Mouse (Mus musculus) MEL (cell line): ENCODE data around the gene Vps26b. TPM values are rescaled to one million over a fixed set of nuclear protein-coding genes. Genes with fewer than 3 reads are reported as not detected.

Source experiments
- DNase-seq: peaks from one replicate; pipeline ENCODE4 v3.0.0; 2011; ENCODE audit warnings: low read depth, low spot score
- H3K27ac ChIP-seq: 2 replicates; pipeline ENCODE4 v1.5.1; 2012; ENCODE audit warnings: low read depth, mild to moderate bottlenecking, control low read depth, low read length, moderate library complexity; ENCODE audit not compliant: control insufficient read depth
- H3K27me3 ChIP-seq, 2 experiments: fragments of 150-350 bp in 1 of 2; sonication (generic) in 1 of 2; 2 replicates each; pipeline ENCODE4 v1.6.1; 2012; ENCODE audit warnings: low read length in 2 of 2, mild to moderate bottlenecking in 2 of 2, improper control_type of control experiment in 1 of 2, moderate library complexity in 1 of 2; ENCODE audit not compliant: insufficient read depth in 2 of 2, control insufficient read depth in 1 of 2
- H3K36me3 ChIP-seq, 2 experiments: 2 replicates each; pipeline ENCODE4 v1.6.1; 2012 to 2014; ENCODE audit warnings: low read length in 2 of 2, improper control_type of control experiment in 1 of 2, inconsistent platforms in 1 of 2, mild to moderate bottlenecking in 1 of 2; ENCODE audit not compliant: insufficient read depth in 2 of 2, control insufficient read depth in 1 of 2
- H3K4me1 ChIP-seq, 2 experiments: fragments of 150-350 bp in 1 of 2; sonication (generic) in 1 of 2; 2 replicates each; pipeline ENCODE4 v1.6.1; 2012; ENCODE audit warnings: low read length in 2 of 2, improper control_type of control experiment in 1 of 2, mild to moderate bottlenecking in 1 of 2; ENCODE audit not compliant: insufficient read depth in 2 of 2, control insufficient read depth in 1 of 2
- H3K4me3 ChIP-seq, 2 experiments: fragments of 150-350 bp in 1 of 2; sonication (generic) in 1 of 2; 2 replicates each; pipeline ENCODE4 v1.5.1; 2012; ENCODE audit warnings: low read depth in 2 of 2, low read length in 2 of 2, mild to moderate bottlenecking in 2 of 2, moderate library complexity in 2 of 2, control low read depth in 1 of 2, improper control_type of control experiment in 1 of 2; ENCODE audit not compliant: control insufficient read depth in 1 of 2, insufficient read depth in 1 of 2
- H3K79me2 ChIP-seq: 2 replicates; pipeline ENCODE4 v1.6.1; 2012; ENCODE audit warnings: mild to moderate bottlenecking, low read length, moderate library complexity; ENCODE audit not compliant: control insufficient read depth, poor library complexity, insufficient read depth
- H3K9ac ChIP-seq: 2 replicates; pipeline ENCODE4 v1.6.1; 2012; ENCODE audit warnings: low read depth, mild to moderate bottlenecking, control low read depth, low read length, moderate library complexity; ENCODE audit not compliant: control insufficient read depth, poor library complexity, severe bottlenecking
- H3K9me3 ChIP-seq: fragments of 150-350 bp; sonication (generic); replicated peaks from 2 replicates; pipeline ENCODE4 v1.6.1; 2012; ENCODE audit warnings: mild to moderate bottlenecking, low read length, improper control_type of control experiment, moderate library complexity; ENCODE audit not compliant: insufficient read depth
- BHLHE40 ChIP-seq: IDR thresholded peaks from 2 replicates; pipeline ENCODE4 v1.6.1; 2012; ENCODE audit warnings: low read depth, mild to moderate bottlenecking, inconsistent platforms, low read length, improper control_type of control experiment, borderline replicate concordance
- CHD1 ChIP-seq: IDR thresholded peaks from 2 replicates; pipeline ENCODE4 v1.6.1; 2012; ENCODE audit warnings: low read depth, mild to moderate bottlenecking, inconsistent platforms, low read length, improper control_type of control experiment
- CTCF ChIP-seq, 3 experiments: IDR thresholded peaks in 2 of 3; conservative IDR thresholded peaks in 1 of 3; 2 replicates each; pipeline ENCODE4 v1.5.1; 2011 to 2012; ENCODE audit warnings: low read length in 3 of 3, low read depth in 2 of 3, mild to moderate bottlenecking in 2 of 3, improper control_type of control experiment in 1 of 3, inconsistent platforms in 1 of 3, mixed read lengths in 1 of 3, moderate library complexity in 1 of 3; ENCODE audit not compliant: control insufficient read depth in 1 of 3, insufficient read depth in 1 of 3, poor library complexity in 1 of 3, severe bottlenecking in 1 of 3
- E2F4 ChIP-seq: IDR thresholded peaks from 2 replicates; pipeline ENCODE4 v1.6.1; 2011; ENCODE audit warnings: low read depth, low read length, improper control_type of control experiment, borderline replicate concordance
- ELF1 ChIP-seq: IDR thresholded peaks from 2 replicates; pipeline ENCODE4 v1.6.1; 2014; ENCODE audit warnings: low read depth, mild to moderate bottlenecking, inconsistent platforms, low read length, improper control_type of control experiment, moderate library complexity
- GATA1 ChIP-seq: IDR thresholded peaks from 2 replicates; pipeline ENCODE4 v1.6.1; 2011; ENCODE audit warnings: low read depth, low read length, improper control_type of control experiment
- KAT2A ChIP-seq: conservative IDR thresholded peaks from 2 replicates; pipeline ENCODE4 v1.6.1; 2012; ENCODE audit warnings: low read depth, low read length, improper control_type of control experiment, inconsistent platforms
- MXI1 ChIP-seq: IDR thresholded peaks from 2 replicates; pipeline ENCODE4 v1.6.1; 2011; ENCODE audit warnings: mild to moderate bottlenecking, low read depth, low read length, improper control_type of control experiment
- MYB ChIP-seq: IDR thresholded peaks from 2 replicates; pipeline ENCODE4 v1.6.1; 2011; ENCODE audit warnings: mild to moderate bottlenecking, low read depth, low read length, improper control_type of control experiment
- MYC ChIP-seq: IDR thresholded peaks from 2 replicates; pipeline ENCODE4 v1.6.1; 2011; ENCODE audit warnings: low read depth, mild to moderate bottlenecking, low read length, improper control_type of control experiment, moderate library complexity
- NELFE ChIP-seq: IDR thresholded peaks from 2 replicates; pipeline ENCODE4 v1.6.1; 2011; ENCODE audit warnings: low read depth, low read length, improper control_type of control experiment
- POLR2A ChIP-seq, 2 experiments: IDR thresholded peaks; 2 replicates each; pipeline ENCODE4 v1.6.1; 2011 to 2012; ENCODE audit warnings: low read length in 2 of 2, mild to moderate bottlenecking in 2 of 2, control low read depth in 1 of 2, improper control_type of control experiment in 1 of 2, low read depth in 1 of 2, moderate library complexity in 1 of 2; ENCODE audit not compliant: control insufficient read depth in 1 of 2, insufficient read depth in 1 of 2, poor library complexity in 1 of 2
- POLR2AphosphoS5 ChIP-seq: IDR thresholded peaks from 2 replicates; pipeline ENCODE4 v1.6.1; 2012; ENCODE audit warnings: low read depth, borderline replicate concordance, mild to moderate bottlenecking, inconsistent platforms, low read length, moderate library complexity, mixed read lengths
- RCOR1 ChIP-seq: IDR thresholded peaks from 2 replicates; pipeline ENCODE4 v1.6.1; 2012; ENCODE audit warnings: low read depth, mild to moderate bottlenecking, inconsistent platforms, low read length, improper control_type of control experiment
- SMC3 ChIP-seq: IDR thresholded peaks from 2 replicates; pipeline ENCODE4 v1.6.1; 2011; ENCODE audit warnings: low read depth, low read length, improper control_type of control experiment
- USF2 ChIP-seq, 2 experiments: IDR thresholded peaks; 2 replicates each; pipeline ENCODE4 v1.6.1; 2011 to 2012; ENCODE audit warnings: improper control_type of control experiment in 2 of 2, low read length in 2 of 2, borderline replicate concordance in 1 of 2, inconsistent platforms in 1 of 2, low read depth in 1 of 2, mild to moderate bottlenecking in 1 of 2; ENCODE audit not compliant: insufficient read depth in 1 of 2
- ZC3H11A ChIP-seq: IDR thresholded peaks from 2 replicates; pipeline ENCODE4 v1.6.1; 2012; ENCODE audit warnings: low read depth, mild to moderate bottlenecking, inconsistent platforms, low read length, improper control_type of control experiment
- ZKSCAN1 ChIP-seq: IDR thresholded peaks from 2 replicates; pipeline ENCODE4 v1.6.1; 2012; ENCODE audit warnings: low read depth, mild to moderate bottlenecking, inconsistent platforms, low read length, improper control_type of control experiment, moderate library complexity
- ZNF384 ChIP-seq: IDR thresholded peaks from 2 replicates; pipeline ENCODE4 v1.6.1; 2012; ENCODE audit warnings: low read depth, mild to moderate bottlenecking, inconsistent platforms, low read length, improper control_type of control experiment
- polyA plus RNA-seq, 2 experiments: library from polyadenylated mRNA; stranded (reverse) in 1 of 2; unstranded in 1 of 2; fragments of >175 nt in 1 of 2; fragments of >200 nt in 1 of 2; gene quantifications; 2 replicates each; pipeline versions ENCODE4 v1.2.1 to v1.2.4; 2012; ENCODE audit warnings: low replicate concordance in 2 of 2, low read depth in 1 of 2; ENCODE audit not compliant: insufficient read length in 2 of 2, insufficient read depth in 1 of 2, missing spikeins in 1 of 2
- total RNA-seq: library from RNA; depleted of rRNA; stranded (reverse); fragments of 300-350 nt; gene quantifications from 2 replicates; pipeline ENCODE4 v1.2.3, GENCODE M21; 2012

Vps26b gene
- total and polyA plus RNA-seq, 3 experiments: 36.1 to 36.4 TPM; not detected in 1

GRCm38 (mm10) chr9:26999461-27000395, 30.1 kb downstream of the Vps26b start, which contains the start of the genes Acad8 and Thyn1 (continued):
- no peak for TF ChIP-seq ZNF384
- peak; percentile 82 for TF ChIP-seq MXI1
- peak; percentile 85 for TF ChIP-seq NELFE
- TF ChIP-seq SMC3: no peak
- peak; percentile 84; the same call in 1 of the 2 replicates for TF ChIP-seq MYC

- Histone ChIP-seq H3K36me3 (peaks cover 3 to 35% of the 10 kb centered on the region in 2 experiments), H3K27me3 (no peaks in the 10 kb centered on the region), H3K4me3 (peak overlapping the region; percentile 55 to 93), H3K79me2 (peaks cover 15% of the 10 kb centered on the region), H3K9me3 (no peaks in the 10 kb centered on the region), H3K9ac (peak overlapping the region; percentile 89), H3K4me1 (peaks cover 6 to 22% of the 10 kb centered on the region in 2 experiments), H3K27ac (peak overlapping the region; percentile 36)
- TF ChIP-seq ZC3H11A (no peak), BHLHE40 (no peak), GATA1 (peak; percentile 35), POLR2AphosphoS5 (no peak), CHD1 (0 out of 2 replicates have a peak, but pooled peaks have one; percentile 48), RCOR1 (peak; percentile 86), POLR2A (IDR thresholded peaks at IDR 0.05; ENCODE audit: control insufficient read depth in 1 of 2, insufficient read depth in 1 of 2, low read depth in 1 of 2, low read length in 2 of 2, poor library complexity in 1 of 2) (peak in 1 of 2 experiments; percentile 20; a peak in 2 of 4 replicates)
- no peak for DNase-seq
These were observed 31.0 kb downstream of the Vps26b start for GRCm38 (mm10) chr9:26998669-26999460.

DNA sequence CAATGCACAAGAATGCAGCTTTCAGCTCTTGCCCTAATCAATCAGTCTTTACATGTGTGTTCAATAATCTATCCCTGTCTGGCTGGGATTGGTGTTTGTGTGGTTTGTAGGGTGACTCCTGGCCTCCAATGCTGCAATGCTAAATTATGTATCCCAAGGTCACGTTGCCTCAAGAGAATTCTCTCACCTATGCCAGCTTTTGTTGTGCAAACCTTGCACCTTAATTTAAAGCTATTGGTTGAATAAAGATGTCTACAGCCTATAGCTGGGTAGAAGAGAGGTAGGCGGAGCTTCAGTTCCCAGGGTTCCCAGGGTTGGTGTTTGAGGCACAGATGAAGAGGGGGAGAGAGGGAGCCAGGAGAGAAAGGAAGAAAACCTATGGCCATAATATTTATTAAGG, 32.4 kb downstream of the Vps26b start:
- Histone ChIP-seq H3K79me2 (peaks cover 15% of the 10 kb centered on the region), H3K9ac (no peak overlapping the region), H3K27me3 (no peaks in the 10 kb centered on the region), H3K9me3 (no peaks in the 10 kb centered on the region), H3K27ac (no peak overlapping the region), H3K4me1 (peaks cover 6 to 12% of the 10 kb centered on the region in 2 experiments), H3K4me3 (no peak overlapping the region), H3K36me3 (peaks cover 0 to 30% of the 10 kb centered on the region in 2 experiments; a peak in 2 of 4 replicates)
- DNase-seq: peak; percentile 17
- TF ChIP-seq MXI1: no peak
- TF ChIP-seq KAT2A: no peak
- TF ChIP-seq ZKSCAN1: no peak
- TF ChIP-seq SMC3: no peak
- TF ChIP-seq ZC3H11A: no peak
- TF ChIP-seq E2F4: no peak
- no peak for TF ChIP-seq NELFE
- no peak for TF ChIP-seq ELF1
- no peak for TF ChIP-seq CTCF (IDR thresholded peaks at IDR 0.05 in 2 of 3, conservative IDR thresholded peaks at IDR 0.05 in 1 of 3; ENCODE audit: control insufficient read depth in 1 of 3, insufficient read depth in 1 of 3, low read depth in 2 of 3, low read length in 3 of 3, poor library complexity in 1 of 3, severe bottlenecking in 1 of 3)
- no peak for TF ChIP-seq USF2 (IDR thresholded peaks at IDR 0.05; ENCODE audit: borderline replicate concordance in 1 of 2, insufficient read depth in 1 of 2, low read depth in 1 of 2, low read length in 2 of 2)
- no peak for TF ChIP-seq BHLHE40
- TF ChIP-seq MYB: no peak
- no peak for TF ChIP-seq GATA1
- no peak for TF ChIP-seq MYC
- no peak for TF ChIP-seq POLR2A (IDR thresholded peaks at IDR 0.05; ENCODE audit: control insufficient read depth in 1 of 2, insufficient read depth in 1 of 2, low read depth in 1 of 2, low read length in 2 of 2, poor library complexity in 1 of 2)
